In genomic region chr9:62638045-62638444, GRCm38 (mm10) we compare ENCODE assay signal across 31 mouse cellular contexts. TPM values are rescaled to one million over a fixed set of nuclear protein-coding genes. Genes with fewer than 3 reads are reported as not detected.
DNase-seq lines count a peak whose midpoint lies in the region; ATAC-seq and TF ChIP-seq lines count a peak whose summit lies in the region.
"Had no signal": no experiment of that assay in that cellular context is flagged by ENCODE, and none has a peak within 500 bp of the region (broad histone marks: within the 10 kb centered on the region; RNA-seq: fewer than 3 reads in every experiment).

No protein-coding gene starts in this region.

- no peaks in the 10 kb centered on the region for H3K4me1 ChIP-seq in kidney, postnatal 0 days (replicated peaks; ENCODE audit: insufficient read depth, low read length)
- H3K4me1 ChIP-seq in embryonic fibroblast, embryonic 13.5 days (ENCODE audit: control insufficient read depth, insufficient read depth, low read length): peaks cover 9% of the 10 kb centered on the region
- H3K4me1 ChIP-seq in forebrain, embryonic 10.5 days: peaks cover 4% of the 10 kb centered on the region; the same call in 1 of the 2 replicates
- H3K4me1 ChIP-seq: embryonic facial prominence, embryonic 15.5 days; forebrain, embryonic 15.5 days; lung, embryonic 15.5 days; midbrain, embryonic 15.5 days; neural tube, embryonic 15.5 days; stomach, embryonic 15.5 days had no signal

- peak; percentile 19 for DNase-seq in CD4-positive, CD25-positive, alpha-beta regulatory T cell, adult 2 months (ENCODE audit: low read depth, low spot score)
- peak; percentile 21 for DNase-seq in kidney, postnatal 0 days (ENCODE audit: low spot score)
- no peak for DNase-seq in kidney, adult 8-10 months
- no peak for DNase-seq in layer of hippocampus, postnatal 36 days
- no peak for DNase-seq in forebrain, embryonic 10.5 days (ENCODE audit: extremely low spot score, low spot score)
- DNase-seq: adrenal gland, adult 2 months; adrenal gland, postnatal 36 days; cerebellum, adult 2 months; cerebellum, postnatal 14 days; gastrocnemius, postnatal 25 days; heart, adult 11 months; kidney, adult 2 months; kidney, postnatal 10 days; retina, postnatal 1 day; right cerebral cortex, postnatal 14 days; thymus, postnatal 14 days had no signal

- TF ChIP-seq POLR2A in embryonic fibroblast, embryonic 13.5 days (IDR thresholded peaks at IDR 0.05; ENCODE audit: low read depth, low read length): no peak

- no peak overlapping the region for H3K4me2 ChIP-seq in kidney, postnatal 0 days (ENCODE audit: low read length)
- H3K4me2 ChIP-seq: embryonic facial prominence, embryonic 15.5 days; forebrain, embryonic 15.5 days; hindbrain, embryonic 14.5 days; limb, embryonic 13.5 days; liver, embryonic 11.5 days; lung, embryonic 15.5 days; midbrain, embryonic 15.5 days; neural tube, embryonic 15.5 days; stomach, embryonic 15.5 days had no signal

- no peak for ATAC-seq in CD4-positive, CD25-positive, alpha-beta regulatory T cell, adult 4 months
- no peak for ATAC-seq in kidney, postnatal 0 days (replicated peaks; ENCODE audit: low FRiP score, low read depth)
- ATAC-seq: activated CD4-positive, CD25-positive, alpha-beta regulatory T cell, adult 4 months; forebrain, embryonic 15.5 days; midbrain, embryonic 15.5 days had no signal

- H3K9me3 ChIP-seq in kidney, postnatal 0 days (replicated peaks; ENCODE audit: low read length): no peaks in the 10 kb centered on the region
- no peaks in the 10 kb centered on the region for H3K9me3 ChIP-seq in forebrain, embryonic 10.5 days
- H3K9me3 ChIP-seq: embryonic facial prominence, embryonic 15.5 days; forebrain, embryonic 15.5 days; lung, embryonic 15.5 days; midbrain, embryonic 15.5 days; neural tube, embryonic 15.5 days; stomach, embryonic 15.5 days had no signal

- H3K27ac ChIP-seq in kidney, postnatal 0 days: no peak overlapping the region
- peak overlapping the region; percentile 97 for H3K27ac ChIP-seq in embryonic fibroblast, embryonic 13.5 days (ENCODE audit: insufficient read depth, low read length)
- H3K27ac ChIP-seq in forebrain, embryonic 10.5 days: no peak overlapping the region
- H3K27ac ChIP-seq: embryonic facial prominence, embryonic 15.5 days; forebrain, embryonic 15.5 days; hindbrain, embryonic 14.5 days; limb, embryonic 13.5 days; lung, embryonic 15.5 days; macrophage; midbrain, embryonic 15.5 days; neural tube, embryonic 15.5 days; stomach, embryonic 15.5 days had no signal

- no peak for TF ChIP-seq CTCF in kidney, postnatal 0 days (IDR thresholded peaks at IDR 0.05; ENCODE audit: low read depth)
- TF ChIP-seq CTCF in embryonic fibroblast, embryonic 13.5 days (IDR thresholded peaks at IDR 0.05; ENCODE audit: borderline replicate concordance, insufficient read depth, low read length): no peak

- WGBS in kidney, postnatal 0 days: 43% methylated on average over 6 of the region's 6 CpGs
- 67% methylated on average over 6 of the region's 6 CpGs for WGBS in forebrain, embryonic 10.5 days

- H3K27me3 ChIP-seq in kidney, postnatal 0 days (ENCODE audit: insufficient read depth, low read length): no peaks in the 10 kb centered on the region
- no peaks in the 10 kb centered on the region for H3K27me3 ChIP-seq in forebrain, embryonic 10.5 days (ENCODE audit: poor library complexity, severe bottlenecking)
- H3K27me3 ChIP-seq: embryonic facial prominence, embryonic 15.5 days; forebrain, embryonic 15.5 days; limb, embryonic 13.5 days; lung, embryonic 15.5 days; midbrain, embryonic 15.5 days; neural tube, embryonic 15.5 days; stomach, embryonic 15.5 days had no signal

- H3K36me3 ChIP-seq in kidney, postnatal 0 days (ENCODE audit: insufficient read depth, low read length): no peaks in the 10 kb centered on the region
- H3K36me3 ChIP-seq in forebrain, embryonic 10.5 days (replicated peaks): no peaks in the 10 kb centered on the region
- H3K36me3 ChIP-seq: embryonic facial prominence, embryonic 15.5 days; forebrain, embryonic 15.5 days; limb, embryonic 13.5 days; lung, embryonic 15.5 days; midbrain, embryonic 15.5 days; neural tube, embryonic 15.5 days; stomach, embryonic 15.5 days had no signal

- no peak overlapping the region for H3K9ac ChIP-seq in kidney, postnatal 0 days (ENCODE audit: low read depth, low read length)
- H3K9ac ChIP-seq: embryonic facial prominence, embryonic 15.5 days; forebrain, embryonic 15.5 days; hindbrain, embryonic 14.5 days; limb, embryonic 13.5 days; lung, embryonic 15.5 days; midbrain, embryonic 15.5 days; neural tube, embryonic 15.5 days; stomach, embryonic 15.5 days had no signal

- no peak overlapping the region for H3K4me3 ChIP-seq in kidney, postnatal 0 days (replicated peaks; ENCODE audit: low read depth, low read length)
- no peak overlapping the region for H3K4me3 ChIP-seq in embryonic fibroblast, embryonic 13.5 days (ENCODE audit: insufficient read depth, low read length)
- no peak overlapping the region for H3K4me3 ChIP-seq in forebrain, embryonic 10.5 days
- H3K4me3 ChIP-seq: embryonic facial prominence, embryonic 15.5 days; forebrain, embryonic 15.5 days; limb, embryonic 13.5 days; lung, embryonic 15.5 days; midbrain, embryonic 15.5 days; neural tube, embryonic 15.5 days; stomach, embryonic 15.5 days had no signal

RNA-seq across cellular contexts. Expression of gene Itga11, which starts 39.6 kb away (rescaled TPM):
- polyA plus RNA-seq in CD4-positive, CD25-positive, alpha-beta regulatory T cell, adult 4 months (2017; shearing (Covaris generic)): under 1 TPM; 0.11 to 0.12 TPM
- 0.40 and 0.45 TPM in 2 replicates for polyA plus RNA-seq in kidney, postnatal 0 days (2015; fragmentation: Nextera tagmentation; extraction: Ambion mirVana)
- 139 and 166 TPM in 2 replicates for polyA plus RNA-seq in embryonic fibroblast, embryonic 13.5 days (2011; ENCODE audit: insufficient read length, low read depth, missing spikeins)
- 1 to 10 TPM; 3.8 to 3.9 TPM for total RNA-seq in layer of hippocampus, postnatal 36 days (2021)
- 1.2 and 1.4 TPM in 2 replicates for polyA plus RNA-seq in forebrain, embryonic 10.5 days (2016; fragmentation: Nextera tagmentation; extraction: Ambion mirVana)
- total RNA-seq: hematopoietic stem cell, adult 5-6 weeks; megakaryocyte-erythroid progenitor cell, adult 5-6 weeks had no signal
- polyA plus RNA-seq: macrophage had no signal

Comparison
In these comparisons a context has a peak if more than half of its experiments do, and no peak if none do; other contexts are left out.
1. DNase-seq: peak in CD4-positive, CD25-positive, alpha-beta regulatory T cell, adult 2 months (single experiment) and kidney, postnatal 0 days (single experiment); none in kidney, adult 8-10 months (0 of 2), layer of hippocampus, postnatal 36 days (0 of 2) and forebrain, embryonic 10.5 days (single experiment).
2. RNA of gene Itga11, which starts 39.6 kb away (polyA plus RNA-seq): 139 to 166 TPM in embryonic fibroblast, embryonic 13.5 days; 1.2 to 1.4 TPM in forebrain, embryonic 10.5 days, 0.40 to 0.45 TPM in kidney, postnatal 0 days and 0.11 to 0.12 TPM in CD4-positive, CD25-positive, alpha-beta regulatory T cell, adult 4 months; every median in the first group is over 10 times any median in the second.